Mouse (Mus musculus) kidney, adult 11 months (tissue): ENCODE measurements around the gene Sbk3.
A peak's percentile ranks its signal among the peaks of the same experiment; 100 is the strongest.

ENCODE experiments used
- DNase-seq: peaks from one replicate; pipeline ENCODE4 v3.0.0; 2022

Gene Sbk3

GRCm38 (mm10) chr7:4928323-4928722, 42.6 kb downstream of the Sbk3 start:
- no peak for DNase-seq

GRCm38 (mm10) chr7:4927711-4928110, 43.3 kb downstream of the Sbk3 start:
- DNase-seq: no peak

GRCm38 (mm10) chr7:4926849-4927248, 44.1 kb downstream of the Sbk3 start:
- no peak for DNase-seq

- no peak for DNase-seq
These were observed 45.3 kb downstream of the Sbk3 start, which contains the start of gene Ssc5d for GRCm38 (mm10) chr7:4925441-4926381. TSS of gene Ssc5d (plus strand) at chr7:4925785.

GRCm38 (mm10) chr7:4924891-4925301, 46.1 kb downstream of the Sbk3 start:
- DNase-seq: no peak

GRCm38 (mm10) chr7:4924483-4924882, 46.5 kb downstream of the Sbk3 start:
- DNase-seq: no peak

- no peak for DNase-seq
These were observed 47.2 kb downstream of the Sbk3 start for GRCm38 (mm10) chr7:4923586-4924364.

- no peak for DNase-seq
These were observed 47.9 kb downstream of the Sbk3 start for GRCm38 (mm10) chr7:4922931-4923565.

GRCm38 (mm10) chr7:4922508-4922907, 48.5 kb downstream of the Sbk3 start:
- peak; percentile 72 for DNase-seq

- DNase-seq: no peak
These were observed 49.0 kb downstream of the Sbk3 start, which contains the start of gene Nat14 for GRCm38 (mm10) chr7:4921824-4922482. TSS of gene Nat14 (plus strand) at chr7:4922028.

GRCm38 (mm10) chr7:4920976-4921823, 49.8 kb downstream of the Sbk3 start:
- DNase-seq: no peak

GRCm38 (mm10) chr7:4920496-4920895, 50.5 kb downstream of the Sbk3 start:
- DNase-seq: no peak

GRCm38 (mm10) chr7:4919971-4920370, 51.0 kb downstream of the Sbk3 start:
- no peak for DNase-seq

GRCm38 (mm10) chr7:4919096-4919495, 51.9 kb downstream of the Sbk3 start:
- no peak for DNase-seq

GRCm38 (mm10) chr7:4918681-4919080, 52.3 kb downstream of the Sbk3 start:
- DNase-seq: no peak

GRCm38 (mm10) chr7:4917494-4917893, 53.5 kb downstream of the Sbk3 start:
- no peak for DNase-seq

GRCm38 (mm10) chr7:4915669-4916416, 55.1 kb downstream of the Sbk3 start:
- DNase-seq: no peak
